Mouse (Mus musculus) myocyte (in vitro differentiated cells): ENCODE measurements around the gene Aebp2. TPM values are rescaled to one million over a fixed set of nuclear protein-coding genes. Genes with fewer than 3 reads are reported as not detected.
A peak's percentile ranks its signal among the peaks of the same experiment; 100 is the strongest.
"Not testable (repeated sequence)": the region's sequence is repeated elsewhere in the genome, so short reads cannot be mapped to it uniquely, and the experiment has no call there.

Source experiments
- H3K27me3 ChIP-seq: one replicate; pipeline ENCODE4 v1.6.1; 2011; ENCODE audit not compliant: control insufficient read depth, insufficient read depth, insufficient read length
- H3K36me3 ChIP-seq: one replicate; pipeline ENCODE4 v1.6.1; 2011; ENCODE audit not compliant: control insufficient read depth, insufficient read depth
- H3K4me2 ChIP-seq: one replicate; pipeline ENCODE4 v1.6.1; 2011; ENCODE audit warnings: low read depth, control low read depth
- H3K4me3 ChIP-seq: one replicate; pipeline ENCODE4 v1.5.1; 2011; ENCODE audit warnings: mild to moderate bottlenecking, control low read depth, moderate library complexity
- H3K79me2 ChIP-seq: one replicate; pipeline ENCODE4 v1.6.1; 2011; ENCODE audit not compliant: control insufficient read depth, insufficient read depth
- H3ac ChIP-seq: one replicate; pipeline ENCODE4 v1.6.1; 2011; ENCODE audit not compliant: control insufficient read depth, insufficient read length
- CEBPB ChIP-seq: IDR thresholded peaks from 2 replicates; pipeline ENCODE4 v1.6.1; 2011; ENCODE audit warnings: mild to moderate bottlenecking, moderate library complexity; ENCODE audit not compliant: poor library complexity, insufficient read depth, severe bottlenecking
- E2F4 ChIP-seq: IDR thresholded peaks from one replicate; pipeline ENCODE4 v1.6.1; 2011; ENCODE audit warnings: mild to moderate bottlenecking, control low read depth, moderate library complexity; ENCODE audit not compliant: insufficient read depth
- MAX ChIP-seq: IDR thresholded peaks from one replicate; pipeline ENCODE4 v1.6.1; 2011; ENCODE audit warnings: low read depth, mild to moderate bottlenecking, control low read depth
- MYOD1 ChIP-seq, 3 experiments: IDR thresholded peaks; one replicate each; pipeline ENCODE4 v1.6.1; 2011; ENCODE audit warnings: control low read depth in 2 of 3, low read depth in 2 of 3, mild to moderate bottlenecking in 2 of 3, moderate library complexity in 1 of 3; ENCODE audit not compliant: insufficient read length in 2 of 3, control insufficient read depth in 1 of 3
- MYOG ChIP-seq, 3 experiments: IDR thresholded peaks; one replicate each; pipeline ENCODE4 v1.6.1; 2011; ENCODE audit warnings: control low read depth in 2 of 3, low read depth in 2 of 3, mild to moderate bottlenecking in 2 of 3; ENCODE audit not compliant: insufficient read length in 2 of 3, control insufficient read depth in 1 of 3, insufficient read depth in 1 of 3
- POLR2A ChIP-seq: IDR thresholded peaks from one replicate; pipeline ENCODE4 v1.6.1; 2011; ENCODE audit warnings: low read depth, mild to moderate bottlenecking, control low read depth, moderate library complexity; ENCODE audit not compliant: insufficient read length
- POLR2AphosphoS2 ChIP-seq: IDR thresholded peaks from one replicate; pipeline ENCODE4 v1.6.1; 2011; ENCODE audit warnings: low read depth, control low read depth; ENCODE audit not compliant: insufficient read length
- REST ChIP-seq: IDR thresholded peaks from one replicate; pipeline ENCODE4 v1.6.1; 2011; ENCODE audit warnings: mild to moderate bottlenecking, control low read depth, moderate library complexity; ENCODE audit not compliant: insufficient read depth, insufficient read length
- SRF ChIP-seq: IDR thresholded peaks from one replicate; pipeline ENCODE4 v1.6.1; 2011; ENCODE audit warnings: low read depth; ENCODE audit not compliant: control insufficient read depth, insufficient read length
- TCF12 ChIP-seq: IDR thresholded peaks from one replicate; pipeline ENCODE4 v1.6.1; 2011; ENCODE audit warnings: mild to moderate bottlenecking, control low read depth; ENCODE audit not compliant: poor library complexity, insufficient read depth, severe bottlenecking
- TCF3 ChIP-seq: IDR thresholded peaks from one replicate; pipeline ENCODE4 v1.6.1; 2011; ENCODE audit warnings: low read depth, control low read depth; ENCODE audit not compliant: insufficient read length
- USF1 ChIP-seq: IDR thresholded peaks from one replicate; pipeline ENCODE4 v1.6.1; 2011; ENCODE audit warnings: low read depth, mild to moderate bottlenecking, control low read depth, moderate library complexity
- polyA plus RNA-seq: library from polyadenylated mRNA; unstranded; fragments of >200 nt; fragmentation: generic; extraction: Trizol; gene quantifications from one replicate; pipeline ENCODE4 v1.2.1, GENCODE M21; 2012; ENCODE audit warnings: missing spikeins

The Aebp2 gene
- polyA plus RNA-seq, 1 experiment: 18.7 TPM

GRCm38 (mm10) chr6:140580170-140580569, 42.3 kb upstream of the Aebp2 start:
- Histone ChIP-seq H3K4me2 (no peak overlapping the region), H3K4me3 (no peak overlapping the region), H3K36me3 (no peaks in the 10 kb centered on the region), H3K27me3 (no peaks in the 10 kb centered on the region), H3ac (no peak overlapping the region), H3K79me2 (no peaks in the 10 kb centered on the region)
- TF ChIP-seq TCF12: no peak
- no peak for TF ChIP-seq E2F4
- no peak for TF ChIP-seq MYOG (IDR thresholded peaks at IDR 0.05; ENCODE audit: control insufficient read depth in 1 of 3, insufficient read depth in 1 of 3, insufficient read length in 2 of 3, low read depth in 2 of 3)
- TF ChIP-seq USF1: no peak
- TF ChIP-seq SRF: no peak
- TF ChIP-seq MAX: no peak
- no peak for TF ChIP-seq POLR2A
- TF ChIP-seq MYOD1 (IDR thresholded peaks at IDR 0.05; ENCODE audit: control insufficient read depth in 1 of 3, insufficient read length in 2 of 3, low read depth in 2 of 3): no peak
- no peak for TF ChIP-seq CEBPB
- no peak for TF ChIP-seq POLR2AphosphoS2
- TF ChIP-seq TCF3: no peak
- TF ChIP-seq REST: no peak

- Histone ChIP-seq H3K36me3 (peaks cover 15% of the 10 kb centered on the region), H3ac (no peak overlapping the region), H3K79me2 (no peaks in the 10 kb centered on the region), H3K4me3 (no peak overlapping the region), H3K4me2 (no peak overlapping the region), H3K27me3 (no peaks in the 10 kb centered on the region)
- no peak for TF ChIP-seq REST
- TF ChIP-seq MAX: no peak
- no peak for TF ChIP-seq POLR2AphosphoS2
- no peak for TF ChIP-seq MYOG (IDR thresholded peaks at IDR 0.05; ENCODE audit: control insufficient read depth in 1 of 3, insufficient read depth in 1 of 3, insufficient read length in 2 of 3, low read depth in 2 of 3)
- no peak for TF ChIP-seq E2F4
- TF ChIP-seq MYOD1 (IDR thresholded peaks at IDR 0.05; ENCODE audit: control insufficient read depth in 1 of 3, insufficient read length in 2 of 3, low read depth in 2 of 3): no peak
- TF ChIP-seq TCF3: no peak
- TF ChIP-seq CEBPB: no peak
- TF ChIP-seq TCF12: no peak
- no peak for TF ChIP-seq POLR2A
- TF ChIP-seq USF1: no peak
- TF ChIP-seq SRF: no peak
These were observed 35.7 kb upstream of the Aebp2 start for GRCm38 (mm10) chr6:140586714-140587259.

GRCm38 (mm10) chr6:140591331-140591730, 31.1 kb upstream of the Aebp2 start:
- no peak overlapping the region for H3K4me3 ChIP-seq
- no peak overlapping the region for H3K4me2 ChIP-seq
- H3K36me3 ChIP-seq: peaks cover 15% of the 10 kb centered on the region
- no peaks in the 10 kb centered on the region for H3K27me3 ChIP-seq
- TF ChIP-seq SRF: no peak
- no peaks in the 10 kb centered on the region for H3K79me2 ChIP-seq
- H3ac ChIP-seq: no peak overlapping the region

- H3K79me2 ChIP-seq: no peaks in the 10 kb centered on the region
- TF ChIP-seq REST (no peak), CEBPB (no peak), POLR2A (no peak), USF1 (no peak), SRF (no peak), TCF3 (no peak), MYOD1 (IDR thresholded peaks at IDR 0.05; ENCODE audit: control insufficient read depth in 1 of 3, insufficient read length in 2 of 3, low read depth in 2 of 3) (no peak), E2F4 (no peak), MAX (no peak), TCF12 (no peak)
- no peaks in the 10 kb centered on the region for H3K27me3 ChIP-seq
- no peak overlapping the region for H3ac ChIP-seq
- H3K4me3 ChIP-seq: no peak overlapping the region
- no peak overlapping the region for H3K4me2 ChIP-seq
- peaks cover 15% of the 10 kb centered on the region for H3K36me3 ChIP-seq
These were observed 29.8 kb upstream of the Aebp2 start for GRCm38 (mm10) chr6:140592713-140593112.

- no peak overlapping the region for H3K4me3 ChIP-seq
- H3K27me3 ChIP-seq: no peaks in the 10 kb centered on the region
- no peak overlapping the region for H3ac ChIP-seq
- no peak for TF ChIP-seq REST
- peak in 2 of 3 experiments; percentile 76 to 89 for TF ChIP-seq MYOD1 (IDR thresholded peaks at IDR 0.05; ENCODE audit: control insufficient read depth in 1 of 3, insufficient read length in 2 of 3, low read depth in 2 of 3)
- TF ChIP-seq USF1: no peak
- TF ChIP-seq MYOG (IDR thresholded peaks at IDR 0.05; ENCODE audit: control insufficient read depth in 1 of 3, insufficient read depth in 1 of 3, insufficient read length in 2 of 3, low read depth in 2 of 3): peak in 2 of 3 experiments; percentile 76 to 86
- no peak for TF ChIP-seq SRF
- no peak for TF ChIP-seq POLR2AphosphoS2
- TF ChIP-seq CEBPB: peak; percentile 37; the same call in 1 of the 2 replicates
- TF ChIP-seq POLR2A: no peak
- no peak for TF ChIP-seq MAX
- H3K79me2 ChIP-seq: no peaks in the 10 kb centered on the region
- peaks cover 12% of the 10 kb centered on the region for H3K36me3 ChIP-seq
- H3K4me2 ChIP-seq: peak overlapping the region; percentile 46
These were observed 28.9 kb upstream of the Aebp2 start for GRCm38 (mm10) chr6:140593420-140594170.

GRCm38 (mm10) chr6:140595551-140595950, 26.9 kb upstream of the Aebp2 start:
- not testable (repeated sequence) for H3ac ChIP-seq, H3K4me3 ChIP-seq, H3K79me2 ChIP-seq, H3K27me3 ChIP-seq, H3K36me3 ChIP-seq, H3K4me2 ChIP-seq
